Mouse (Mus musculus) MN1 (cell line): ENCODE measurements around the gene Rp9.
"Not testable (repeated sequence)": the region's sequence is repeated elsewhere in the genome, so short reads cannot be mapped to it uniquely, and the experiment has no call there.

Source experiments
- DNase-seq: peaks from one replicate; pipeline ENCODE4 v3.0.0-alpha.2; 2016; ENCODE audit warnings: low spot score

Rp9 gene

DNA sequence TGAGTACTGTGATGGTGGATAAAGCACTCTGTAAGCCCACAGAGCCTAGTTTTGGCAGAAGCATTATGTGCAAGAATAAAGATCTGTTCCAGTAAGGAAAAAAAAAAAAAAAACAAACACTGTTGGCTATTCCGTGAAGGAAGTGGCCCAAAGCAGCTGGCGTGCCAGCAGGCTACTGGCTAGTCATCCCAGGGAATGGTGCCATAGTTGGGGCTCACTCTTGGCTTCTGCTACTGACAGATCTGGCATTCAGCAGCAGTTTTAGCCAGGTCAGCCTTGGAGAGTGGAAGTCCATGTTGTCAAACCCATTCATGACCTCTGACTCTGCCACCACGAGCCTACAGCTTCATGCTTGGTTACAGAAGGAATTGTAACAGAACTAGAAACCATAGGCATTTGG, 7.6 kb downstream of the Rp9 start:
- DNase-seq = no peak

DNA sequence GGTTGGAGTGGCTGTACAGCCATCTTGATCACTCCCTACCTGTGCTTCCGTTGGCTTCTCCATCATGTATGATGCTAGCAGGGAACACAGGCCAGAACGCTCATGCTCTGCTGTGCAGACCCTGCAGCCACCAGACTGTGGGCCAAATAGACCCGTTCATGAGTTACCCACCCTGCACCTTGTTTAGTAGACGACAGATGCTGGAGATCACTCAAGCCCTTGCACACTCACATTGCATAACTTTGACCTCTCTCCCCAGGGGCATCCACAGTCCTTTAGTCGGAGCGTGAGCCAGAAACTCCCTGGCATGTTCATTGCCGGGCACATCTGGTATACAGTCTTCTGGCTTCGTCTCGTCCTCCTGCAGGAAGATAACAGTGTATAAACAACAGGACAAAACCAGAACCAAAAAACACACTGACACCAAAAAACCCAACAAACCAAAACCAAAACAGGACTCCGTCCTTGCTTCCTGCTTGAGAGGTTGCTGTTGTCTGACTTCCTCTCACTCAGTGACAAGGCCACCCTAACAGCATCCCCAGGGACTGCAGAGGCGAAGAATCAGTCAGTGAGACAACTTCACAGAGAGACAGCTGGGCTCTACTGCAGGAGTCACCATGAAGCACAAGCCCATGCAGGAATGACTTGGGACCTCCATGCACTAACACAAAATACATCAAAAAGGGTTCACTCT, 12.3 kb downstream of the Rp9 start:
- DNase-seq = no peak

DNA sequence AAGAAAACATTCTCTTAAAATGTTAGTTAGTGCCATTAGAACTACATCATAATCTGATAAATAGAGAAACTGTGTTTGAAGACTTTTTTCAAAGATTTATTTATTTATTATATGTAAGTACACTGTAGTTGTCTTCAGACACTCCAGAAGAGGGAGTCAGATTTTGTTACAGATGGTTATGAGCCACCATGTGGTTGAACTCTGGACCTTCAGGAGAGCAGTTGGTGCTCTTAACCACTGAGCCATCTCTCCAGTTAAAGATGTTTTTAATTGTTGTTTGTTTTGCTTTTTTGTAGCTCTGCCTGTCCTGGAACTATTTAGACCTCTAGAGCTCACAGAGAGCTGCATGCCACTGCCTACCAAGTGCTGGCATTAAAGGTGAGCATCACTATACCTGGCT, 14.5 kb downstream of the Rp9 start:
- no peak for DNase-seq

DNA sequence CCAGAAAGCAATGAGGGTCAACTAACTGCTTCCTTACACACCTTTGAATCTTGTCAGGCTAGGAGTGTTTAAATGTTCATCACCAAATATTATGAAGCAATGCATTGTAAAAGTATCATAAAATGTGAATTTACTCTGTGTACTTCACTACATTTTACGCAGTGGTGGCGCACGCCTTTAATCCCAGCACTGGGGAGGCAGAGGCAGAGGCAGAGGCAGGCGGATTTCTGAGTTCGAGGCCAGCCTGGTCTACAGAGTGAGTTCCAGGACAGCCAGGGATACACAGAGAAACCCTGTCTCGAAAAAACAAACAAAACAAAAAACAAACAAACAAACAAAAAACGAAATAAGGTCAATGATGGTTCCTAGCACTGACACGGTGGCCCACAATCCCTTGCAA, 15.6 kb downstream of the Rp9 start, which contains the start of gene Gm17545:
Gene Gm17545 (plus strand): TSS at position 301 of the 400 bp plus-strand sequence.
- DNase-seq = not testable (repeated sequence)

DNA sequence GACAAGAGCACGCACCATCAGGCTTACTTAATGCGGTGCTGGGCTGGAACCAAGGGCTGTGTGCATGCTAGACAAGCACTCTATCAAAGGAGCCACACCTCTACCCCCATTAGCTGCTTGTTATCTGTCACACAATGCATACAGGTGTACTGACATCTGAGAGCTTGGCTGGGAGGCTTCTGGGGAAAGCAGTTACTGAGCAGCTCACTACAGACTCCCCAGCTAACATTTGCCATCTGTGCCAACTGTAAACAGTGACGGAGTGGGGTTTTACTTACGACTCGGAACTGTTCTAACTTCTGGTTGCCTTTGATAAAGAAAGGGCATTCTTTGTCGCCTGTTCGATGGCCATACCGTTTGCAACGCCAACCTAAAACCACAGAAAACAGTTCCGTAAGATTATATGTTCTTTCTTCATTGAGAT, 16.0 kb downstream of the Rp9 start:
- no peak for DNase-seq

DNA sequence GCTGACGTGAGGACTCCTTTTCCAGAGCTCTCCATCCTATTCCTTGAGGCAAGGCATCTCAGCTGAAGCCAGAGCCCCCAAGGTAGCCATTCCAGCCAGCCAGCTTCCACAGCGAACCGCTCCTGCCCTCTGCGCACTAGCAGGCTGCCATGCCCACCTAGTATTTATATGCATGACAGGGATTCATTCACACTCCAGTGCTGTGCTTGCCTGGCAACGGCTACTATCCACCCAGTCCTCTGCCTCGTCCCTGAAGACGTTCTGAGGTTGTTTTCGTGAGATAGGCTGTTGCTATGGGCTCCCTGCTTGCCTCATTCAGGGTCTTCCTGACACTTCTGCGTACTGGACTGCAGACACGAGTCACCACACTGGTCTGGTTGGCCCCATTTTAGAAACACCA, 16.8 kb downstream of the Rp9 start:
- no peak for DNase-seq

DNA sequence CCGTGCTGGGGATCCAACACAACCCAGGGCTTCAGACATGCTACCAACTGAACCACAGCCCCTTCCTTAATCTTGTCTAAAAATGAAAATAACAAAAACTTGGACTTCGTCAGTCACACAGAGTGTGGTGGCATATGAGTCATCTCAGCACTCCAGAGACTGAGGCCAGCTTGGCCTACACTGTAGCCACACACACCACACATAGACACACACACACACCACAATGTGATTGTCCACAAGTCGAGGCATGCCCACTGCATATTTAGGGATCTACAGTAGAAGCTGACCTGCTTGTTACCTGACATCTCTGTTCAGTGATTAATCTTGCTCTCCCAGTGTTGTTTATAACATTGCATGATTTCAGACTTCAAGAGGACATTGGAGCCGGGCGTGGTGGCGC, 20.3 kb downstream of the Rp9 start:
- no peak for DNase-seq

DNA sequence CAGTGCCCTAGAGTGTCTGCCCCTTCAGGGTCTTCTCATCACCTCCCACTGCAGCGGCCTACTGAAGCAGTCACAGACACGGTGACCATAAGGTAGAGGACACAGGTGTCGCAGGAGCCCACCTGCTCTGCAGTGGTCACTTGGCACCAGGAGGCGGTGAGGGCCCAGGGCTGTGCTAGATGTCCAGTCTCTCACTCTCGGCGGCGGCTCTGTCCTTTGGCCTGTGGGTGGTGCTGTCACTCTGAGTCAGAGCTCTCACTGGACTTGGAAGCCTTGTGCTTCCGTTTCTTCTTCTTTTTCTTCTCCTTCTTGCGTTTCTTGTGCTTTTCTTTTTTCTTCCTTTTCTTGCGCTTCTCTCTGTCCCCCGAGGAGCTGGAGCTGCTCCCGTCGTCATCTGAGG, 21.1 kb downstream of the Rp9 start:
- DNase-seq = no peak

DNA sequence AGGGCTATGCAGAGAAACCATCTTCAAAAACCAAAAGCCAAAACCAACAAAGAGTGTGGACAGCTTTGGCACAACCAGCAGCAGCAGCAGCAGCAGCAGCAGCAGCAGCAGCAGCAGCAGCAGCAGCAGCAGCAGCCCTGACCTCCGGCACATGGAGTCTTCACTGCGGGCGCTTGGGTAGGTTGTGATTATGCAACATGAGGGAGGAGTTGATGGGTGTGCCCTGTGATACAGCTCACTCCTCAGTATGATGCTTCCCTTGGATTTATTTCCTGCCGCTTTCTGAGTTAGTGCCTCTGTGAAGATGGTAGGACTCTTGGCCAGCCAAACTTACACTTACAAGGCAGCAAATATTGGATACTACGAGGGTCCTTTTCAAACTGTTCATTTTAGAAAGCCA, 22.3 kb downstream of the Rp9 start:
- DNase-seq = no peak

DNA sequence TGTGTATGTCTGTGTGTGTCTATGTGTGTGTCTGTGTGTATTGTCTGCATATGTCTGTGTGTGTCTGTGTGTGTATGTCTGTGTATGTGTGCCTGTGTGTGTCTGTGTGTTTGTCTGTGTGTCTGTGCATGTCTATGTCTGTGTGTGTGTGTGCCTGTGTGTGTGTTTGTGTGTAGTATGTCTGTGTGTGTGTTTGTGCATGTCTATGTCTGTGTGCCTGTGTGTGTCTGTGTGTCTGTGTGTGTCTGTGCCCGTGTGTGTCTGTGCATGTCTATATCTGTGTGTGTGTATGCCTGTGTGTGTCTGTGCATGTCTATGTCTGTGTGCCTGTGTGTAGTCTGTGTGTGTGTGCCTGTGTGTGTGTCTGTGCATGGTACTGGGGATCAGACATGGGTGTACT, 24.4 kb downstream of the Rp9 start:
- DNase-seq = no peak

DNA sequence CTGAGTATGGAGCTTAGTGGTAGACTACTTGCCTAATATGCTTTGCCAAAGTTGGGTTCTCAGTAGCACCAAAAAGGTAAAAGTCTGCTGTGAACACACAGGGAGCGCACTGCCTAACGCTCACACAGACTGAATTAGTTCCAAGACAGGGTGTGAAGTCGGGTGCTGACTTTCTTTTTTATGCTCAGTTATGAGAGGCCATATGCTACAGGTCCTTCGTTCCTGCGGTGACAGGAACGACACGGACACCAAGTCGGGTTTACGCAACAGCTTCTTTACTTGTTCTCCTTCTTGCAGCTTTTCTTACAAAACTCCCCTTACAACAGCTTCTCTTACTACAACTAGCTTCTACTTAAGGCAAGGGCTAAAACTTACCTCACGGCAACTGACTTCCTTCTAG, 26.4 kb downstream of the Rp9 start:
- DNase-seq = no peak

DNA sequence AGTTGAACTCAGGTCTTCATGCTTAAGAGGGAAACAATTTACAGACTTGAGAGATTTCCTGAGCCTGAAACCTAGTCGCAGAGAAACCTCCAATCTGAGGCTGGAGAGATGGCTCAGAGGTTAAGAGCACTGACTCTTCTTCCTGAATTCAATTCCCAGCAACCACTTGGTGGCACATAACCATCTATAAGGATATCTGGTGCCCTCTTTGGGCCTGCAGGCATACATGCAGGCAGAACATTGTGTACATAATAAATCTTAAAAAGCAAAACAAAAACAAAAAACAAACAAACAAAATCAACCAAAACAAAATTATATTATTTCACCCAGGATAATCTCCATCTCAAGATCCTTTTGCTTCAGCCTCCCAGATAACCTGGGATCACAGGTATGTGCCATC, 30.7 kb downstream of the Rp9 start:
- DNase-seq = no peak

DNA sequence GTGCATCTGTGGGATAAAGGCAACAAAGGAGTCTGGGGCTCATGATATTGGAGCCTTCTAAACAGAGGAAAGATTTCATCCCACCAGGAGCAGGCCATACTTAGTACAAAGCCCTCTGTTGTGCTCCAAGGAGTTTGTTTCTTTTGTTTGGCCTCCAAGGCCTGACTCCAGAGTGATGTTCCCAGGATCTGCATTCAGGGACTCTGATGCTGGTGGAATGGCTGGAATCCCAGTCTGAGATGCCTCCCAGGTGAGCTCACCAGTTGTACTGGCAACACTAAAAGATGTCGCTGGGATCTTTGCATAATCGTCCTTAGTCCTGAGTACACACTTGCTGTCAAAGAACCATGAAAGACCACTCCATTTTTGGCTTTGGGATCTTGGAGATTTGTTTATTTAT, 35.4 kb downstream of the Rp9 start:
- no peak for DNase-seq

DNA sequence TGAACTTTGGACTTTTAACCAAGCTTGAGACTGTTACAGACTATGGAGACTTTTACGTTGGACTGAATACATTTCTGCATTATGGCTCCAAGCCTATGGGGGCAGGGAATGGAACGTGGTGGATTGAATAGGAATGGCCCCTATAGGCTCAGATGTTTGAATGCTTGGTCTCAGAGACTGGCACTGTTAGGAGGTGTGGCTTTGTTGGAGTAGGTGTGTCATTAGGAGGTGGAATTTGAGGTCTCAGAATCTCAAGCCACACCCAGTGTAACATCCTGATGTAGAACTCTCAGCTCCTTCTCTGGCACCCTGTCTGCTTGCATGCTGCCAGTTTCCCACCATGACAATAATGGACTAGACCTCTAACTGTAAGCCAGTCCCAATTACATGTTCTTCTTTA, 36.3 kb downstream of the Rp9 start:
- DNase-seq = no peak

DNA sequence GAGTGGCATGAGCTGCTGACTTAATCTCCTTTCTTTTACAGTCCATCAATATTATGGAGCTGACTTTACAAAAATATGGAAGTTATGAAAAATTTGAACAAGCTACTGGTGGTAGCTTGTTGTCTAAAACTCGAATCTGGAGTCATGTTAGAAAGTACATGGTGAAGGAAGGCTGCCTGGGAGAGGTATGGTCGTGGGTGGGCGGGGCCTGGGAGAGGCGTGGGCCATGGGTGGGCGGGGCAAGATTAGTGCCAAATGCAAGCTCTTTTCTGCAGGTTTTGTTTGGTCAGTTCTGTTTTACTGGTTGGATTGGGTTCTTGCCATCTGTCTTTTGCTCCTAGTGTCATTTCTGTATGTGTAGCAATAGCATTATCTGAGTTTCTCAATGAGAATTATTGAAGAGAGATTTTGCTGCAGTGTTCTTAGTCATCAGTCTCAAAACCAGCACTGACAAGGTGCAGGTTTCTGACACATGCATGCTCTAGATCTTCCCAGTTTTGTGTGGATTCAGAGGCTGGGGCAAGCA, 39.2 kb downstream of the Rp9 start:
- DNase-seq = no peak

DNA sequence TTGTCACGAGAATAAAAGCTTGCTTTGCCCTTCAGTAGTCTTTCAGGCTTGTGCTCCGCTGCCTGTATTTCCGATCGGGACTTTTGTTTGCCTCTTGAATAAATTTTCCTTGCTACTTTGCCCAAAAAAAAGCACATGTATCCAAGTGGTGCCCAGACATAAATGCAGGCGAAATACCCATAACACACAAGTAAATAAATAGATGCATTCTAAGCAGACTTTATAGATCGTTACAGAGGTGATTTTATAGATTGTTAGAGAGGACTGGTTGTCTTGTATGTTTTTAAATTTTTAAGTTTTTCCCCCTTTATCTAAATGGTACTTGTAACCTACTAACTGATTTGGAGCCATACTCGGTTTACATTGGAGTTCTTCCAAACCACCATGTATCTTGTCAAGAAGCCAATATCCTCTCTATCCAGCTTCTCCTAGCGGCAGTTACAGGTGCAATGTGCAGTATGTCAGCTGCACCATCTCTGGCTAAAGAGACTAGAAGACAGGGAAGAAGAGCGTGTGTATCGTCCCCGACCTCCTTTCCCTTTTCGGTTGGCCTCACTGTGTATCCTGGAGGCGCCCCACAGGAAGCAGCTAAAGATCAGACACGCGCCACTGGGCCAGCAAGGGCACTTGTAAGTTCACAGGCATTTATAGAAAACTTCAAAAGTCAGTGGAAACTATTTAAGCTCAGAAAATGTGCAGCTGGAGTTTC, 39.9 kb downstream of the Rp9 start:
- peak; percentile 7 for DNase-seq

DNA sequence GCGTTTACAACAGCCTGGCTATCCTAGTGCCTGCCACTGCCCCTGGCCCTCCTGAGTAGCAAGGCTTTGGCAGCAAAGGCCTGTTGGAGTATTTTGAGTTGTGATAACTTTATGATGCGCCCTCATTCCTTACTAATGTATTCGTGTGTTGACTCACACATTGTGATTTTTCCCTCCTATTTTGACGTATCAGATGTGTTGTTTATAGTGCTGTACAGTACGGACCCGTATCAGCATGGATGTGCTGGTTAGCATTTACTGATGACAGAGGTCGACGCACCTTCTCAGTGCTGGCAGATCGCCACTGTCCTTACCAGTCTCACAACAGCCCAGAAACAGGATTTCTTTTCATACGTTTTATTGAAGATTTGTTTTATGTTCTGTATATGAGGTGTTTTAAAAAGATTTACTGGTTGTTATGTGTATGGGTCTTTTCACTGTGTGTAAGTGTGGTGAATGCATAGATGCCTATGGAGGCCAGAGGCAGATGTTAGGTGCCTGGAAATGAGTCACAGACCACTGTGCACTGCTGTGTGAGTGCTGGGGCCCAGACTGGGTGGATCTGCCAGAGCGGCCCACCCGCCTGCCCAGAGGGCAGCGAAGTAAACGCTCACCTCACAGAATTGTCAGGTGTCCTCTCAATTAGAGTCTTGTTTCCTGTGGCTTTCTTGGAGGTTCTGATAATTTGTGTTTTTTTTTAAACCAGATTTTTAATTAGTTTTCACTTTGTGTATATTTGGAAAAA, 40.7 kb downstream of the Rp9 start:
- DNase-seq = no peak

DNA sequence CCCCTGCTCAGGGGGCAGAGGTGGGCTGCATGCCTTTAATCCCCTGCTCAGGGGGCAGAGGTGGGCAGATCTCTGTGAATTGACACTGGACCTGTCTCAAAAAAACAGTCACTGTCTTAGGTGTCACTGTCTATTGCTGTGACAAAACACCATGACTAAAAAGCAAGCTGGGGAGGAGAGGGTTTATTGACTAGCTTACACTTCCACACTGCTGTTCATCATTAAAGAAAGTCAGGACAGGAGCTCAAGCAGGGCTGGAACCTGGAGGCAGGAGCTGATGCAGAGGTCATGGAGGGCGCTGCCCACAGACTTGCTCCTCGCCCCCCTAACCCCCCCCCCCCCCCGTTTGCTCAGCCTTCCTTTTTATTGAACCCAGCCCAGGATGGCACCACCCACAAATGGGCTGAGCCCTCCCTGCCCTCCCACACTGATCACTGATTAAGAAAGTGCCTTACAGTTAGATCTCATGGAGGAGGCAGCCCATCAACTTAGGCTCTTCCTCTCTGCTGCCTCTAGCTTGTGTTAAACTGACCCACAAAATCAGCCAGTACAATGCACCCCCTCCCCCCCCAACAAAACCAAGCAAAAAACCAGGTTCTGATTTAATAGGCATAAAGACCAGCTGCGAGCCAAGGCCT, 41.4 kb downstream of the Rp9 start:
- DNase-seq = no peak

DNA sequence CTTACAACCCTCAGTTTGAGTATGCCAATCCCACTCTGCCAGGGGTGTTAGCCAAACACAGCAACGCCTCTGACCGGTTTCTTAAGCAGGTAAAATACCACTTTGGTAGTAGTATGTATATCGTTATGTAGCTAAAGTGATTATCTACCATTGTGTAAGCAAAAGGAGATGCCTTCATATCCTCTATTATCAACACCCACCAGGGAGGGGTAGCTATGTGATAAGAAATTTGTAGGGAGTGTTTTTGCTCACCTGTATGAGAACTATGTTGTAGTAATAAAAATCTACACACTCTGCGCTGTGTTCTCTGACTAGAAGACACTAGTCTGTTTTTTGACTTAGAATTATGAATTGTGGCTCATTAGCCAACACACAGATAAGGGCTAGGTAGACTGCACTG, 44.8 kb downstream of the Rp9 start:
- no peak for DNase-seq

DNA sequence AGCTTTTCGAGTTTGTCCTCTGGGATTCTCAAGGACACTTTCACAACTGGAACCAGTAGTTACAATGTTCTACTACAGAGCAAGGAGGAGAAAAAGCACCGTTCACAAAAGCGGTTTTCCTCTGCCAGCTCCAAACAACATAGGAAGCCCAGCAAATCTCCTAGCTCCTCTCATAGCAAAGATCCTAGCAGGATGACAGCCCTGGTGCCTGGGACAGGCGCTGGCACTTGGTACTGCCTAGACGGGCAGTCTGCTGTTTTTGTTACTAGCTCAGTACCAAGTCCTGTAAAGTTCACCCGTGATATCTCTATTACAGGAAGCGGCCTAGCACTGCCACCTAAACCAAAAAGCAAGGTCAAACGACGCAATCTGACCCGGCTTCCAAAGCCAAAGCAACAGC, 45.3 kb downstream of the Rp9 start:
- no peak for DNase-seq

DNA sequence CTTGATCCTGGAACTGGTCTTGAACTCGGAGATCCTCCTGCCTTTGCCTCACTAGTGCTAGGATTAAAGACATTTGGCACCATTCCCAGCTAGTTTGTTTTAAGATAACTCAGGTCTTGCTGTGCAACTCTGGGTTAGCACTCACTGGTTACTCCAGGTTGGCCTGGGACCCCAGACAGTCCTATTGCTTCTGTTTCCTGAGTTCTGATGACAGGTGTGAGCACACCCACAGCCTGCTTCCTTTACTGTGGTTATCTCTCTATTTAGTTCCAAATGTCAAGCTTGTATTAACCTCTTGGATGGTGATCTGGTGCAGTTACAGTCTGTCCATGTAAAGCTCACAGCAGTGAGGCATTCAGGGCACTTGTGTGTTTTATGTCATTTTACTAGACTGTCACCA, 46.0 kb downstream of the Rp9 start:
- no peak for DNase-seq

DNA sequence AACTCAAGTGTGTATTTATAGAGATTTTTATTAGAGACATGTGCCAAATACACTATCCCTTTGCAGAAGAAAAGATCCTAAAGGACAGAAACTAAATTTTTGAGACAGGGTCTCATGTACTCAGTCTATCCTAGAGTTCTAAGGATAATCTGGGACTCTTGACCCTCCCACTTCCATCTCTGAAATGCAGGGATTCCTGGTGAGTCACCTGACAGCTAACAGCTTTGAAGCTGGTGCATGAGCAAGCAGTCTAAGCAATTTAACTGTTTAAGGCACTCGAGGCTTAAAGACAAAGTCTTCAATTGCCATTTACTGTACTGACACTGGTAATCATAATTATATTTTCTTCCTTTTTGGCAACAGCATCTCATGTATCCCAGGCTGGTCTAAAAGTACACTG, 47.0 kb downstream of the Rp9 start:
- no peak for DNase-seq

DNA sequence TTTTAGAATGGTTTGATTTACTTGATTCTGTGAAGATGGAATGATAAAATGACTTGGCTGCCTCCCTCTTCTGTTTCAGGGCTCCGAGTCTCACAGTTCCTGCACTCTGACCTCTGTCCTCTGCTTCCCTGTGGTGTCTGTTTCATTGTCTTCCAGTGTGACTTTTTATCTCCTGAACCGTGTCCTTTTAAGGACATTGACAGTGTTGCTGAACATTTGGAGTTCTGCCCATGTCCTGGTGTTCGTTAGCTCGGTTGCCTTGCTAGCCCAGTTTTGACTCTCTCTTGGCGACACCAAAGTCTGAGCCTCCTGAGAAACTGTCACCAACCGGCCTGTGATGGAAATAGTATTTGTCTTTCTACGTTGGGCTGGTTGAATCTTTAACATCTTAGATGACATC, 49.1 kb downstream of the Rp9 start:
- no peak for DNase-seq
